Mouse (Mus musculus) CH12.LX (cell line): ENCODE results near the gene Asb18. TPM values are rescaled to one million over a fixed set of nuclear protein-coding genes. Genes with fewer than 3 reads are reported as not detected.

Source experiments
- DNase-seq: peaks from one replicate; pipeline ENCODE4 v3.0.0-alpha.2; 2013; ENCODE audit errors: extremely low read depth
- H3K27ac ChIP-seq: 2 replicates; pipeline ENCODE4 v1.5.1; 2012; ENCODE audit warnings: low read depth, mild to moderate bottlenecking, control low read depth, moderate library complexity; ENCODE audit not compliant: insufficient read depth
- H3K27me3 ChIP-seq: replicated peaks from 2 replicates; pipeline ENCODE3; 2012; ENCODE audit warnings: inconsistent platforms
- H3K36me3 ChIP-seq, 2 experiments: replicated peaks in 1 of 2; 2 replicates each; pipeline versions ENCODE3 to v1.6.1; 2012; ENCODE audit warnings: inconsistent platforms in 1 of 2, low read length in 1 of 2, mild to moderate bottlenecking in 1 of 2, mixed read lengths in 1 of 2, moderate library complexity in 1 of 2; ENCODE audit not compliant: control insufficient read depth in 1 of 2, insufficient read depth in 1 of 2
- H3K4me1 ChIP-seq, 2 experiments: 2 replicates each; pipeline ENCODE4 v1.6.1; 2012; ENCODE audit warnings: inconsistent platforms in 1 of 2, moderate library complexity in 1 of 2; ENCODE audit not compliant: insufficient read depth in 2 of 2, control insufficient read depth in 1 of 2
- H3K4me2 ChIP-seq: 2 replicates; pipeline ENCODE4 v1.6.1; 2012; ENCODE audit warnings: low read depth, mild to moderate bottlenecking, control low read depth; ENCODE audit not compliant: poor library complexity, insufficient read depth, severe bottlenecking
- H3K4me3 ChIP-seq, 3 experiments: fragments of 150-350 bp in 1 of 3; sonication (generic) in 1 of 3; replicated peaks in 1 of 3; 2 replicates each; pipeline versions ENCODE3 to v1.5.1; 2011 to 2012; ENCODE audit warnings: low read depth in 2 of 3, low read length in 2 of 3, mild to moderate bottlenecking in 2 of 3, moderate library complexity in 2 of 3, control low read depth in 1 of 3, improper control_type of control experiment in 1 of 3, inconsistent platforms in 1 of 3, mixed read lengths in 1 of 3; ENCODE audit not compliant: poor library complexity in 1 of 3
- H3K79me2 ChIP-seq: replicated peaks from 2 replicates; pipeline ENCODE4 v1.6.1; 2012; ENCODE audit warnings: mild to moderate bottlenecking, moderate library complexity; ENCODE audit not compliant: control insufficient read depth, poor library complexity, insufficient read depth, severe bottlenecking; ENCODE audit errors: extremely low read depth
- H3K9ac ChIP-seq: 2 replicates; pipeline ENCODE4 v1.6.1; 2012; ENCODE audit warnings: low read depth, mild to moderate bottlenecking, control low read depth, moderate library complexity; ENCODE audit not compliant: insufficient read depth
- H3K9me3 ChIP-seq: replicated peaks from 2 replicates; pipeline ENCODE3; 2012; ENCODE audit warnings: low read length, inconsistent platforms, mixed read lengths
- CHD1 ChIP-seq: IDR thresholded peaks from 2 replicates; pipeline ENCODE4 v1.6.1; 2012; ENCODE audit warnings: low read depth, low read length, improper control_type of control experiment, inconsistent platforms
- CHD2 ChIP-seq: IDR thresholded peaks from 2 replicates; pipeline ENCODE4 v1.6.1; 2011; ENCODE audit warnings: low read length, improper control_type of control experiment
- IRF4 ChIP-seq: IDR thresholded peaks from 2 replicates; pipeline ENCODE4 v1.6.1; 2014; ENCODE audit warnings: low read depth, mild to moderate bottlenecking, inconsistent platforms, low read length, improper control_type of control experiment
- JUN ChIP-seq: IDR thresholded peaks from 2 replicates; pipeline ENCODE4 v1.6.1; 2011; ENCODE audit warnings: low read depth, mild to moderate bottlenecking, low read length, improper control_type of control experiment, moderate library complexity; ENCODE audit not compliant: insufficient read depth
- JUND ChIP-seq: conservative IDR thresholded peaks from 2 replicates; pipeline ENCODE4 v1.6.1; 2011; ENCODE audit warnings: low read depth, low read length, improper control_type of control experiment
- KAT2A ChIP-seq: IDR thresholded peaks from 2 replicates; pipeline ENCODE4 v1.6.1; 2012; ENCODE audit warnings: low read length, improper control_type of control experiment, inconsistent platforms; ENCODE audit not compliant: insufficient replicate concordance
- MAFK ChIP-seq: IDR thresholded peaks from 2 replicates; pipeline ENCODE4 v1.6.1; 2011; ENCODE audit warnings: low read length, improper control_type of control experiment; ENCODE audit not compliant: insufficient replicate concordance
- MAX ChIP-seq: IDR thresholded peaks from 2 replicates; pipeline ENCODE4 v1.6.1; 2011; ENCODE audit warnings: low read length, improper control_type of control experiment
- MXI1 ChIP-seq: IDR thresholded peaks from 2 replicates; pipeline ENCODE4 v1.6.1; 2011; ENCODE audit warnings: mild to moderate bottlenecking, low read depth, low read length, improper control_type of control experiment
- NELFE ChIP-seq: IDR thresholded peaks from 2 replicates; pipeline ENCODE4 v1.6.1; 2011; ENCODE audit warnings: low read depth, low read length, improper control_type of control experiment
- NRF1 ChIP-seq: IDR thresholded peaks from 2 replicates; pipeline ENCODE4 v1.6.1; 2014; ENCODE audit warnings: low read depth, mild to moderate bottlenecking, inconsistent platforms, low read length, improper control_type of control experiment, moderate library complexity
- PAX5 ChIP-seq: IDR thresholded peaks from 2 replicates; pipeline ENCODE4 v1.6.1; 2012; ENCODE audit warnings: low read length, inconsistent platforms, mixed read lengths
- POLR2A ChIP-seq: IDR thresholded peaks from 2 replicates; pipeline ENCODE4 v1.6.1; 2011; ENCODE audit warnings: low read depth, mild to moderate bottlenecking, improper control_type of control experiment, low read length
- RAD21 ChIP-seq: IDR thresholded peaks from 2 replicates; pipeline ENCODE4 v1.6.1; 2011; ENCODE audit warnings: low read depth, mild to moderate bottlenecking, low read length, improper control_type of control experiment, moderate library complexity
- RCOR1 ChIP-seq: conservative IDR thresholded peaks from 2 replicates; pipeline ENCODE4 v1.6.1; 2012; ENCODE audit warnings: low read depth, mild to moderate bottlenecking, inconsistent platforms, low read length, improper control_type of control experiment
- TBP ChIP-seq: conservative IDR thresholded peaks from 2 replicates; pipeline ENCODE4 v1.6.1; 2011; ENCODE audit warnings: low read depth, low read length, improper control_type of control experiment
- TCF12 ChIP-seq: IDR thresholded peaks from 2 replicates; pipeline ENCODE4 v1.6.1; 2014; ENCODE audit warnings: low read depth, mild to moderate bottlenecking, inconsistent platforms, low read length, improper control_type of control experiment
- USF2 ChIP-seq: conservative IDR thresholded peaks from 2 replicates; pipeline ENCODE4 v1.6.1; 2011; ENCODE audit warnings: low read depth, low read length, improper control_type of control experiment
- ZC3H11A ChIP-seq: IDR thresholded peaks from 2 replicates; pipeline ENCODE4 v1.6.1; 2012; ENCODE audit warnings: low read depth, mild to moderate bottlenecking, inconsistent platforms, low read length, improper control_type of control experiment
- ZKSCAN1 ChIP-seq: IDR thresholded peaks from 2 replicates; pipeline ENCODE4 v1.6.1; 2012; ENCODE audit warnings: low read depth, inconsistent platforms, low read length, improper control_type of control experiment, borderline replicate concordance
- ZMIZ1 ChIP-seq: IDR thresholded peaks from 2 replicates; pipeline ENCODE4 v1.6.1; 2012; ENCODE audit warnings: low read depth, mild to moderate bottlenecking, inconsistent platforms, low read length, improper control_type of control experiment
- ZNF384 ChIP-seq: IDR thresholded peaks from 2 replicates; pipeline ENCODE4 v1.6.1; 2012; ENCODE audit warnings: low read depth, low read length, improper control_type of control experiment, inconsistent platforms
- dilution Hi-C: fragments of 300-500 bp; cut with MboI; formaldehyde crosslinking; loops from 2 replicates; pipeline ENCODE4 v1.14.3; 2020; ENCODE audit warnings: low sequenced_read_pairs; ENCODE audit not compliant: extremely low pct_unique_long_range_greater_than_20kb, extremely low pct_ligation_motif_present
- in situ Hi-C: fragments of 300-500 bp; cut with MboI; formaldehyde crosslinking; loops from 3 replicates; pipeline ENCODE4 v1.14.3; 2019; ENCODE audit warnings: low sequenced_read_pairs, low pct_ligation_motif_present, low pct_unique_long_range_greater_than_20kb, mixed read lengths
- polyA plus RNA-seq: library from polyadenylated mRNA; unstranded; fragments of >175 nt; gene quantifications from 2 replicates; pipeline ENCODE4 v1.2.1, GENCODE M21; 2012; ENCODE audit warnings: low read depth; ENCODE audit not compliant: insufficient read length
- total RNA-seq, 2 experiments: library from RNA; depleted of rRNA; stranded (reverse); fragments of 300-350 nt in 1 of 2; fragments of >200 nt in 1 of 2; gene quantifications; 2 replicates each; pipeline ENCODE4 v1.2.3; 2012 to 2014

Gene Asb18
- total and polyA plus RNA-seq, 3 experiments: not detected

DNA sequence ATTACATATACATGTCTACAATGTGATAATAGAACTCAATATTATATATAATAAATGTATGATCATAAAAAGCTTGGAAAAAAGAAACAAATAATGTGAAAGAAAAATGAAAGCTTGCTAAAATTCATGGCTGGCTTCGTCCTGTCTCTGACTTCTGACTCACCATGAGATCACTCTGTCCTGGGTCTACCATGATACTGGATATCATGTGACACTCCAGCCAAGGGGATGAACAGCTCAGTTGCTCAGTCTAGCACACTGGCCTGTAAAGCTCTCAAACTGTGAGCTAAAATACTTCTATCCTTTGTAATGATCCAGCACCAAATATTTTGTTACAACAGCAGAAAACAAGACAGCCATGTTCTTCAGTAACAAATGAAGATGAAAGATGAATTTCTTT is 4.4 kb downstream of the Asb18 start:
- Histone ChIP-seq H3K79me2 (no peaks in the 10 kb centered on the region), H3K27ac (no peak overlapping the region), H3K36me3 (no peaks in the 10 kb centered on the region), H3K4me3 (no peak overlapping the region), H3K9ac (no peak overlapping the region), H3K4me1 (no peaks in the 10 kb centered on the region), H3K27me3 (peaks cover 29% of the 10 kb centered on the region), H3K9me3 (peaks cover 3% of the 10 kb centered on the region), H3K4me2 (no peak overlapping the region)
- no peak for TF ChIP-seq TCF12
- no peak for TF ChIP-seq NELFE
- no peak for TF ChIP-seq KAT2A
- no peak for TF ChIP-seq CHD2
- no peak for TF ChIP-seq ZNF384
- TF ChIP-seq PAX5: no peak
- TF ChIP-seq POLR2A: no peak
- no peak for DNase-seq
- in situ Hi-C loops: no loop called here
- dilution Hi-C loops: no loop called here

DNA sequence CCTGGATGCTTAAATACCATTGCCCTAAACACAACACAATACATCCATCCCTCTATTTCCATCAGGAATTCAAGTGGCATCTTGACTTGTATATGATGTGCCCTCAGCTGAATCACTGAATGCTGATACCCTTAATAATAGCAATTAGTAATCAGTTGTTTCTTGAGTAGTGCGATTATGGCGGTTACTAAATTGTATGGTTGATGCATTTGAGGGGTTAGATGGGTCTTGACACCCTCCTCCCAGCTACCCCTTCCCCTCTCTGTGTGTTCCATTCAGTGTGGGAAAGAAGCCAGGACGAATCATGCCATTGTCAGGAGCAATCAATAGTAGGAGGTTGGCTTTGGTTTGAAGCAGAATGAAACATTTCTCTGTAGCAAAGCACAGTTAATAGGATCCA is 5.3 kb downstream of the Asb18 start:
- no peak for DNase-seq
- H3K4me3 ChIP-seq: no peak overlapping the region
- no peak overlapping the region for H3K9ac ChIP-seq
- no peak overlapping the region for H3K4me2 ChIP-seq
- H3K79me2 ChIP-seq: no peaks in the 10 kb centered on the region
- in situ Hi-C loops: no loop called here
- H3K27ac ChIP-seq: no peak overlapping the region
- no peaks in the 10 kb centered on the region for H3K4me1 ChIP-seq
- peaks cover 2% of the 10 kb centered on the region for H3K9me3 ChIP-seq
- no peak for TF ChIP-seq RAD21
- TF ChIP-seq MXI1: no peak
- no peak for TF ChIP-seq CHD1
- TF ChIP-seq NRF1: no peak
- H3K36me3 ChIP-seq: no peaks in the 10 kb centered on the region
- H3K27me3 ChIP-seq: peaks cover 36% of the 10 kb centered on the region
- dilution Hi-C loops: no loop called here

DNA sequence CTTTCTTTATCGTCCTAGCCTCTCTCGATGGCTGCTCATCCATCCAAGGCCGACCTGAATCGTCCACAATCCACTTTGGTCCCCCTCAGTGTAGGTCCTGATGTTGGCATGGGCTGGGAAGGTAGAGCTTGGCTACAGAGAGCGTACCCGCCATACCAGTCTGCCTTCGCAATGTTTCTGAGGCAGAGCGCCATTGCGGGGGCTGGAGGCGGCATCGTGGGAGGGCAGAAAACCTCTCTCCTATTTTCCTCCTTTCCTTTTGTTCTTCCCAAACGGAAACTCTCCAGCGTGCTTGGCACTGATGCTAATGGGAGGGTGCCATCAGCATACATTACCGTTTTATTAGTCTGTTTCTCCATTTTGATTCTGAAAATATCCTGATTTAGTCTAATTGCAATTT is 7.8 kb downstream of the Asb18 start:
- no peak overlapping the region for H3K4me3 ChIP-seq
- no peaks in the 10 kb centered on the region for H3K79me2 ChIP-seq
- TF ChIP-seq ZMIZ1: no peak
- no peak for TF ChIP-seq USF2
- no peak for TF ChIP-seq MXI1
- TF ChIP-seq ZKSCAN1: no peak
- no peak for TF ChIP-seq RCOR1
- TF ChIP-seq JUN: no peak
- TF ChIP-seq MAX: no peak
- no peak for TF ChIP-seq KAT2A
- TF ChIP-seq TCF12: no peak
- TF ChIP-seq MAFK: no peak
- TF ChIP-seq IRF4: no peak
- no peak for TF ChIP-seq ZC3H11A
- TF ChIP-seq RAD21: no peak
- no peak for TF ChIP-seq CHD2
- no peak for TF ChIP-seq ZNF384
- TF ChIP-seq JUND: no peak
- no peak for TF ChIP-seq PAX5
- no peak for TF ChIP-seq TBP
- no peak for DNase-seq
- no peaks in the 10 kb centered on the region for H3K4me1 ChIP-seq
- H3K36me3 ChIP-seq: no peaks in the 10 kb centered on the region
- H3K4me2 ChIP-seq: no peak overlapping the region
- H3K27me3 ChIP-seq: peaks cover 55% of the 10 kb centered on the region
- H3K9me3 ChIP-seq: no peaks in the 10 kb centered on the region
- dilution Hi-C loops (no loop called here), in situ Hi-C loops (no loop called here)
- H3K9ac ChIP-seq: no peak overlapping the region
- H3K27ac ChIP-seq: no peak overlapping the region
